Mouse (Mus musculus): ENCODE results near the gene Map1lc3b.

- peak; percentile 22 for TF ChIP-seq CTCF (IDR thresholded peaks at IDR 0.05; ENCODE audit: low read depth, low read length)
- no peak for TF ChIP-seq POLR2A (IDR thresholded peaks at IDR 0.05; ENCODE audit: insufficient read depth, low read length)
- no peak for TF ChIP-seq EP300 (IDR thresholded peaks at IDR 0.05; ENCODE audit: insufficient read depth, low read depth, low read length)
Observed at GRCm38 (mm10) chr8:121558538-121558937, 31.6 kb upstream of the Map1lc3b start.
